Mouse (Mus musculus) heart, adult 2 months (tissue): ENCODE results near the gene Il12b.

Source experiments
- CTCF ChIP-seq: fragments of 200-600 bp; IDR thresholded peaks from 2 replicates; pipeline ENCODE4 v1.8.1; 2022; ENCODE audit warnings: antibody characterized with exemption, mild to moderate bottlenecking, moderate library complexity
- EP300 ChIP-seq: fragments of 200-500 bp; IDR thresholded peaks from 2 replicates; pipeline ENCODE4 v1.6.1; 2011; ENCODE audit warnings: low read depth, low read length, control low read depth; ENCODE audit not compliant: insufficient read depth
- POLR2A ChIP-seq: fragments of 200-500 bp; IDR thresholded peaks from 2 replicates; pipeline ENCODE4 v1.6.1; 2011; ENCODE audit warnings: mild to moderate bottlenecking, low read depth, low read length, control low read depth; ENCODE audit not compliant: insufficient read depth

DNA sequence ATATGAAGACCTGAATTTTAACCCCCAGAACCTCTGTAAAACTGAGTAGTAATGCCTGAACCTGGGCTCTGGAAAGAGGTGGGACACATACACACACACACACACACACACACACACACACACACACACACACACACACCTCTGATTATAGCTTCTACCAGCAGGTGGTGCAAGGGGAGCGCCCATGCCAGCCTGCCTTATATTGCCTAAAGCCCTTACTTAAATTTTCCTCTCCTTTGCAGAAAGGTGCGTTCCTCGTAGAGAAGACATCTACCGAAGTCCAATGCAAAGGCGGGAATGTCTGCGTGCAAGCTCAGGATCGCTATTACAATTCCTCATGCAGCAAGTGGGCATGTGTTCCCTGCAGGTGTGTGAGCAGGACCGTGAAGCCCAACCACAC is 12.4 kb downstream of the Il12b start:
- TF ChIP-seq POLR2A, result no peak
- TF ChIP-seq CTCF, result no peak
- TF ChIP-seq EP300, result no peak
